Comparison of ENCODE assay signal across 26 mouse cellular contexts in genomic region chr3:139842988-139843605, GRCm38 (mm10).
DNase-seq lines count a peak whose midpoint lies in the region; ATAC-seq and TF ChIP-seq lines count a peak whose summit lies in the region.
"Had no signal": no experiment of that assay in that cellular context is flagged by ENCODE, and none has a peak within 500 bp of the region (broad histone marks: within the 10 kb centered on the region; RNA-seq: fewer than 3 reads in every experiment).

No protein-coding gene starts in this region.

- H3K36me3 ChIP-seq in midbrain, embryonic 11.5 days (ENCODE audit: control insufficient read depth, insufficient read depth, low read length), result no peaks in the 10 kb centered on the region
- H3K36me3 ChIP-seq in midbrain, embryonic 13.5 days, result no peaks in the 10 kb centered on the region
- H3K36me3 ChIP-seq in forebrain, postnatal 0 days (ENCODE audit: insufficient read depth), result no peaks in the 10 kb centered on the region
- H3K36me3 ChIP-seq: embryonic facial prominence, embryonic 15.5 days; G1E; heart, embryonic 15.5 days; hindbrain, embryonic 13.5 days had no signal

- no peaks in the 10 kb centered on the region for H3K9me3 ChIP-seq in midbrain, embryonic 11.5 days (ENCODE audit: control insufficient read depth, low read length)
- no peaks in the 10 kb centered on the region for H3K9me3 ChIP-seq in midbrain, embryonic 13.5 days
- no peaks in the 10 kb centered on the region for H3K9me3 ChIP-seq in forebrain, postnatal 0 days (ENCODE audit: low read length)
- H3K9me3 ChIP-seq: embryonic facial prominence, embryonic 15.5 days; heart, embryonic 15.5 days; hindbrain, embryonic 13.5 days had no signal

- TF ChIP-seq CTCF in forebrain, postnatal 0 days (IDR thresholded peaks at IDR 0.05; ENCODE audit: low read depth), result no peak

- DNase-seq in cerebellum, postnatal 10 days, result peak; percentile 40 to 45
- no peak for DNase-seq in cerebellum, adult 8-10 months
- DNase-seq in frontal cortex, postnatal 14 days (ENCODE audit: low spot score in 2 of 2), result no peak
- peak; percentile 51 for DNase-seq in midbrain, embryonic 11.5 days (ENCODE audit: low spot score, missing footprints)
- peak; percentile 62 for DNase-seq in forebrain, postnatal 0 days
- DNase-seq: adrenal gland, postnatal 14 days; B cell, adult 2 months; cerebellum, adult 11-12 months; cerebellum, adult 9-11 months; embryo, embryonic 11 days; gastrocnemius, postnatal 14 days; heart, adult 2 months; heart, postnatal 14 days; kidney, adult 11 months had no signal

- H3K4me3 ChIP-seq in midbrain, embryonic 11.5 days (ENCODE audit: low read depth, low read length), result no peak overlapping the region
- H3K4me3 ChIP-seq in midbrain, embryonic 13.5 days (replicated peaks), result no peak overlapping the region
- H3K4me3 ChIP-seq in forebrain, postnatal 0 days (ENCODE audit: low read depth, low read length), result no peak overlapping the region
- H3K4me3 ChIP-seq: embryonic facial prominence, embryonic 15.5 days; heart, adult 2 months; heart, embryonic 15.5 days; hindbrain, embryonic 13.5 days had no signal

- no peaks in the 10 kb centered on the region; the same call in 1 of the 2 replicates for H3K4me1 ChIP-seq in midbrain, embryonic 11.5 days (ENCODE audit: control insufficient read depth, insufficient read depth, low read length)
- H3K4me1 ChIP-seq in midbrain, embryonic 13.5 days (replicated peaks), result no peaks in the 10 kb centered on the region
- no peaks in the 10 kb centered on the region for H3K4me1 ChIP-seq in forebrain, postnatal 0 days (ENCODE audit: insufficient read depth)
- H3K4me1 ChIP-seq: embryonic facial prominence, embryonic 15.5 days; heart, embryonic 15.5 days; hindbrain, embryonic 13.5 days had no signal

- WGBS in midbrain, embryonic 11.5 days, result 86% methylated on average over 5 of the region's 5 CpGs
- WGBS in midbrain, embryonic 13.5 days, result 97% methylated on average over 5 of the region's 5 CpGs
- 58% methylated on average over 5 of the region's 5 CpGs for WGBS in forebrain, postnatal 0 days

- H3K27me3 ChIP-seq in midbrain, embryonic 11.5 days (ENCODE audit: control insufficient read depth, insufficient read depth, low read length), result no peaks in the 10 kb centered on the region
- H3K27me3 ChIP-seq in midbrain, embryonic 13.5 days, result no peaks in the 10 kb centered on the region
- H3K27me3 ChIP-seq in forebrain, postnatal 0 days (ENCODE audit: insufficient read depth, low read length), result no peaks in the 10 kb centered on the region
- H3K27me3 ChIP-seq: embryonic facial prominence, embryonic 15.5 days; heart, embryonic 15.5 days; hindbrain, embryonic 13.5 days; Patski had no signal

- no peak overlapping the region for H3K9ac ChIP-seq in midbrain, embryonic 11.5 days (ENCODE audit: low read length)
- no peak overlapping the region for H3K9ac ChIP-seq in midbrain, embryonic 13.5 days (replicated peaks)
- H3K9ac ChIP-seq in forebrain, postnatal 0 days, result no peak overlapping the region
- H3K9ac ChIP-seq: embryonic facial prominence, embryonic 15.5 days; heart, embryonic 15.5 days; hindbrain, embryonic 13.5 days had no signal

- no peak overlapping the region for H3K27ac ChIP-seq in midbrain, embryonic 11.5 days (ENCODE audit: low read depth, low read length)
- H3K27ac ChIP-seq in midbrain, embryonic 13.5 days, result no peak overlapping the region
- H3K27ac ChIP-seq in forebrain, postnatal 0 days (ENCODE audit: low read depth, low read length), result no peak overlapping the region
- H3K27ac ChIP-seq: embryonic facial prominence, embryonic 15.5 days; heart, adult 2 months; heart, embryonic 15.5 days; hindbrain, embryonic 13.5 days; hindbrain, postnatal 0 days had no signal

- peak; percentile 72; the same call in 1 of the 2 replicates for ATAC-seq in frontal cortex, adult (ENCODE audit: low TSS enrichment)
- no peak for ATAC-seq in midbrain, embryonic 11.5 days (ENCODE audit: low FRiP score)
- no peak for ATAC-seq in midbrain, embryonic 13.5 days
- ATAC-seq in forebrain, postnatal 0 days, result peak; percentile 91
- ATAC-seq in erythroblast, adult 5-6 weeks (replicated peaks; ENCODE audit: low FRiP score, poor library complexity, severe bottlenecking), result no peak
- ATAC-seq: activated CD4-positive, CD25-positive, alpha-beta regulatory T cell, adult 4 months; CD4-positive, CD25-positive, alpha-beta regulatory T cell, adult 4 months; hindbrain, postnatal 0 days; Patski had no signal

- H3K4me2 ChIP-seq in midbrain, embryonic 11.5 days, result no peak overlapping the region
- no peak overlapping the region for H3K4me2 ChIP-seq in midbrain, embryonic 13.5 days (replicated peaks)
- no peak overlapping the region for H3K4me2 ChIP-seq in forebrain, postnatal 0 days (ENCODE audit: low read depth)
- H3K4me2 ChIP-seq: embryonic facial prominence, embryonic 15.5 days; heart, embryonic 11.5 days; heart, embryonic 15.5 days; hindbrain, embryonic 13.5 days had no signal

Comparison
In these comparisons a context has a peak if more than half of its experiments do, and no peak if none do; other contexts are left out.
1. DNase-seq: peak in cerebellum, postnatal 10 days (2 of 2), midbrain, embryonic 11.5 days (single experiment) and forebrain, postnatal 0 days (single experiment); none in cerebellum, adult 8-10 months (single experiment) and frontal cortex, postnatal 14 days (0 of 2).
2. ATAC-seq: peak in frontal cortex, adult (single experiment) and forebrain, postnatal 0 days (single experiment); none in midbrain, embryonic 11.5 days (single experiment), midbrain, embryonic 13.5 days (single experiment) and erythroblast, adult 5-6 weeks (single experiment).